Mouse (Mus musculus): Measurements from ENCODE around the gene Ern1. TPM values are rescaled to one million over a fixed set of nuclear protein-coding genes. Genes with fewer than 3 reads are reported as not detected.

The Ern1 gene
- polyA plus RNA-seq, 2 experiments: 6.4 to 12.5 TPM

GRCm38 (mm10) chr11:106364712-106365111 lies 122.9 kb downstream of the Ern1 start:
- Histone ChIP-seq H3K4me2 (replicated peaks; ENCODE audit: low read depth, low read length, severe bottlenecking) (0 out of 2 replicates have a peak overlapping the region, but pooled peaks have one; percentile 5), H3K4me3 (replicated peaks; ENCODE audit: low read length) (no peak overlapping the region), H3K27me3 (ENCODE audit: control insufficient read depth, insufficient read depth, low read length) (no peaks in the 10 kb centered on the region), H3K9me3 (ENCODE audit: control insufficient read depth, low read length) (no peaks in the 10 kb centered on the region), H3K4me1 (ENCODE audit: control insufficient read depth, insufficient read depth, low read length) (peaks cover 5% of the 10 kb centered on the region), H3K27ac (replicated peaks; ENCODE audit: low read depth, low read length) (no peak overlapping the region), H3K36me3 (ENCODE audit: control insufficient read depth, insufficient read depth, low read length) (no peaks in the 10 kb centered on the region), H3K9ac (ENCODE audit: low read depth, low read length, severe bottlenecking) (no peak overlapping the region)
- DNase-seq (ENCODE audit: low spot score) (no peak), ATAC-seq (ENCODE audit: low FRiP score, low read depth) (peak; percentile 35; the same call in 1 of the 2 replicates)
- WGBS: 19% methylated on average over 11 of the region's 11 CpGs
- no peak for TF ChIP-seq POLR2A (IDR thresholded peaks at IDR 0.05; ENCODE audit: borderline replicate concordance, extremely low read depth, insufficient read depth, insufficient read length)

- no peaks in the 10 kb centered on the region for H3K27me3 ChIP-seq (ENCODE audit: control insufficient read depth, insufficient read depth, low read length)
- no peak for DNase-seq (ENCODE audit: low spot score)
- no peaks in the 10 kb centered on the region for H3K4me1 ChIP-seq (ENCODE audit: control insufficient read depth, insufficient read depth, low read length)
- no peak overlapping the region for H3K27ac ChIP-seq (replicated peaks; ENCODE audit: low read depth, low read length)
- no peak overlapping the region for H3K9ac ChIP-seq (ENCODE audit: low read depth, low read length, severe bottlenecking)
- H3K9me3 ChIP-seq (ENCODE audit: control insufficient read depth, low read length): no peaks in the 10 kb centered on the region
- H3K4me2 ChIP-seq (replicated peaks; ENCODE audit: low read depth, low read length, severe bottlenecking): no peak overlapping the region
- H3K4me3 ChIP-seq (replicated peaks; ENCODE audit: low read length): no peak overlapping the region
- ATAC-seq (ENCODE audit: low FRiP score, low read depth): no peak
- no peaks in the 10 kb centered on the region for H3K36me3 ChIP-seq (ENCODE audit: control insufficient read depth, insufficient read depth, low read length)
- 23% methylated on average over 5 of the region's 5 CpGs for WGBS
- TF ChIP-seq POLR2A (IDR thresholded peaks at IDR 0.05; ENCODE audit: borderline replicate concordance, extremely low read depth, insufficient read depth, insufficient read length): no peak
Measured at GRCm38 (mm10) chr11:106359350-106359749, 128.3 kb downstream of the Ern1 start.

- 63% methylated on average over 19 of the region's 19 CpGs for WGBS
- DNase-seq (ENCODE audit: low spot score): no peak
- no peaks in the 10 kb centered on the region for H3K36me3 ChIP-seq (ENCODE audit: control insufficient read depth, insufficient read depth, low read length)
Measured at GRCm38 (mm10) chr11:106355382-106356128, 132.1 kb downstream of the Ern1 start.

GRCm38 (mm10) chr11:106354181-106354580 lies 133.5 kb downstream of the Ern1 start:
- Histone ChIP-seq H3K36me3 (ENCODE audit: control insufficient read depth, insufficient read depth, low read length) (no peaks in the 10 kb centered on the region), H3K9me3 (ENCODE audit: control insufficient read depth, low read length) (no peaks in the 10 kb centered on the region), H3K4me3 (replicated peaks; ENCODE audit: low read length) (no peak overlapping the region), H3K9ac (ENCODE audit: low read depth, low read length, severe bottlenecking) (no peak overlapping the region), H3K4me1 (ENCODE audit: control insufficient read depth, insufficient read depth, low read length) (no peaks in the 10 kb centered on the region), H3K4me2 (replicated peaks; ENCODE audit: low read depth, low read length, severe bottlenecking) (no peak overlapping the region), H3K27me3 (ENCODE audit: control insufficient read depth, insufficient read depth, low read length) (no peaks in the 10 kb centered on the region), H3K27ac (replicated peaks; ENCODE audit: low read depth, low read length) (no peak overlapping the region)
- DNase-seq (ENCODE audit: low spot score) (no peak), ATAC-seq (ENCODE audit: low FRiP score, low read depth) (no peak)
- WGBS: 55% methylated on average over 1 of the region's 1 CpGs
- TF ChIP-seq POLR2A (IDR thresholded peaks at IDR 0.05; ENCODE audit: borderline replicate concordance, extremely low read depth, insufficient read depth, insufficient read length): no peak

More at GRCm38 (mm10) chr11:106355382-106356128, 132.1 kb downstream of the Ern1 start:
- Histone ChIP-seq H3K9ac (ENCODE audit: low read depth, low read length, severe bottlenecking) (no peak overlapping the region), H3K4me2 (replicated peaks; ENCODE audit: low read depth, low read length, severe bottlenecking) (no peak overlapping the region), H3K27me3 (ENCODE audit: control insufficient read depth, insufficient read depth, low read length) (no peaks in the 10 kb centered on the region), H3K9me3 (ENCODE audit: control insufficient read depth, low read length) (no peaks in the 10 kb centered on the region), H3K27ac (replicated peaks; ENCODE audit: low read depth, low read length) (no peak overlapping the region), H3K4me1 (ENCODE audit: control insufficient read depth, insufficient read depth, low read length) (no peaks in the 10 kb centered on the region), H3K4me3 (replicated peaks; ENCODE audit: low read length) (no peak overlapping the region)
- no peak for TF ChIP-seq POLR2A (IDR thresholded peaks at IDR 0.05; ENCODE audit: borderline replicate concordance, extremely low read depth, insufficient read depth, insufficient read length)
- no peak for ATAC-seq (ENCODE audit: low FRiP score, low read depth)

GRCm38 (mm10) chr11:106353188-106353587 lies 134.5 kb downstream of the Ern1 start, which contains the start of gene Scn4a:
Scn4a (minus strand) TSS chr11:106353288.
- H3K9ac ChIP-seq (ENCODE audit: low read depth, low read length, severe bottlenecking): no peak within 1 kb of the TSS
- WGBS: 84% methylated on average over 12 of the region's 12 CpGs
- no peaks in the 10 kb centered on the region for H3K4me1 ChIP-seq (ENCODE audit: control insufficient read depth, insufficient read depth, low read length)
- H3K4me3 ChIP-seq (replicated peaks; ENCODE audit: low read length): no peak within 1 kb of the TSS
- ATAC-seq (ENCODE audit: low FRiP score, low read depth) (no peak), DNase-seq (ENCODE audit: low spot score) (no peak)
- H3K27ac ChIP-seq (replicated peaks; ENCODE audit: low read depth, low read length): no peak within 1 kb of the TSS
- H3K27me3 ChIP-seq (ENCODE audit: control insufficient read depth, insufficient read depth, low read length): no peaks in the 10 kb centered on the region
- H3K36me3 ChIP-seq (ENCODE audit: control insufficient read depth, insufficient read depth, low read length): no peaks in the 10 kb centered on the region
- no peak within 1 kb of the TSS for H3K4me2 ChIP-seq (replicated peaks; ENCODE audit: low read depth, low read length, severe bottlenecking)
- no peak for TF ChIP-seq POLR2A (IDR thresholded peaks at IDR 0.05; ENCODE audit: borderline replicate concordance, extremely low read depth, insufficient read depth, insufficient read length)
- H3K9me3 ChIP-seq (ENCODE audit: control insufficient read depth, low read length): no peaks in the 10 kb centered on the region
